Mouse (Mus musculus) frontal cortex, postnatal 36 days (tissue): Measurements from ENCODE around the gene Asxl1.

Experiments
- DNase-seq, 2 experiments: peaks; one replicate each; pipeline ENCODE4 v3.0.0; 2022; ENCODE audit warnings: low spot score in 2 of 2

The Asxl1 gene

DNA sequence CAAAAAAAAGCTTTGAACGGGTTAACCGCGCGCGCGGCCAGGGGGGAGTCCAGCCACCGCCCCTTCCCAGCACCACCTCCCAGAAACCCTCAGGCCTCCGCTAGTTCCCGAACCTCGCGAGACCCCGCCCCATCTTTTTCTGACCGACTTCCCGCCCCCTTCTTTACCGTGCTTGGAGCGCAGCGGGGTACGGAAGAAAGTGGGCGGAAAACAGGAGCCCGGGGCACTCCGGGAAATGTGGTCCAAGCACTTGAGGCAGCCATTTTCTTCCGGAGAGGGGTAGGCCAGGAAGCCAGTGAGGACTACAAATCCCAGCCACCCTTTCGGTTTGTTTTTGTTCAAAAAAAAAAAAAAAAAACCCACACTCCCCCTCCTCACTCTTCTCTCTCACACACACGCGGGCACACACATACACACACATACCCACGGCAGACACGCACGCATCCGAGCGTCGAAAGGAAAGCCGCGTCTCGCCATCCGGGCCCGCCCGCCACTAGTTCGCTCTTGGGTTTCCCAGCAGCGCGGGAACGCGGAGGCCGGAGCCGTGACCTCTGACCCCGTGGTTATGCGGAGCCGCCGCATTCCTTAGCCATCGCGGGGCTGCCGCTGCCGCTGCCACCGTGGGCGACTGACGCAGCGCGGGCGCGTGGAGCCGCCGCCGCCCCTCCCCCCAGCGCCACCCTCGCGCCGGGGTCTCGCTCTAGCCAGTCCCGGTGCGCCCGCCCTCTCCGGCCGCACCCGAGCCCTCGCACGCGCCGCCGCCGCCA lies at the start of gene Asxl1:
Gene Asxl1 (plus strand): TSS at position 376 of the 767 bp plus-strand sequence.
- peak; percentile 92 to 95 for DNase-seq

DNA sequence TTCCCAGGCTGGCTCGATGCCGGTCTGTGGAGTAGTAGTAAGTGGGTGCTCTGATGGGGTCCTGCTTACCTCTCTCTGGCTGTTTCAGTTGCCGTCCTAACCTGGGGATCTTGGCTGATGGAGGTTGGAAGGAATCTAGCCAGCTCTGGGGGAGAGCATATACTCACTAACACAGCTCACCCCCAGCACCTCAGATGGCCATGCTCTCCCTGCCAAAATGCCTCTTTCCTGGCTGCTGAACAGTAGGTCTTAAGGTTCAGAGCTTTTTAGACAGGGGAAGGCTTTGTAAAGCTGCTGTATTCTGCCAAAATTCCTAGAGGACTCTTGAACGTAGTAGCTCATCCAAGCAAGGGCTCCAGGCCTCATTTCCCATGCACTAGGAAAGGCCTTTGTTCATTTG lies 47.9 kb upstream of the Asxl1 start:
- no peak for DNase-seq

DNA sequence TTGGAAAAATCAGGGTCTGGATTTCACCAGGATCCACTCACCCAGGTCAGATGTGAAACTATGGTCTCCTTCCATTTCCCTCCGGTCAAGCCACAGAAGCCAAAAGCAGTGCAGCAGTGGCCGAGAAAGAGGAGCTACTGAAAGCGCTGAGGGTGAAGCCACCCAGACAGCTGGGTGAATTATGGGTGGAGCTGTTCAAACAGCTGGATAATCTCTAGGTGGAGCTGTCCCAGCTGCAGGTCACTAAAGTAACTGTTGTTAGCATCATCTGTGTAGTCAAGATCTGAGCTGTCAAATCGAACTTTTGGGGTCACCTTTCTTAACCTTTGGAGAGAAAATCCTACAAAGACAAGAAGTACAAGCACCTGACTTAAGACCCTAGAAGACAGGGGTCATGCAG lies 47.2 kb upstream of the Asxl1 start:
- DNase-seq: no peak

DNA sequence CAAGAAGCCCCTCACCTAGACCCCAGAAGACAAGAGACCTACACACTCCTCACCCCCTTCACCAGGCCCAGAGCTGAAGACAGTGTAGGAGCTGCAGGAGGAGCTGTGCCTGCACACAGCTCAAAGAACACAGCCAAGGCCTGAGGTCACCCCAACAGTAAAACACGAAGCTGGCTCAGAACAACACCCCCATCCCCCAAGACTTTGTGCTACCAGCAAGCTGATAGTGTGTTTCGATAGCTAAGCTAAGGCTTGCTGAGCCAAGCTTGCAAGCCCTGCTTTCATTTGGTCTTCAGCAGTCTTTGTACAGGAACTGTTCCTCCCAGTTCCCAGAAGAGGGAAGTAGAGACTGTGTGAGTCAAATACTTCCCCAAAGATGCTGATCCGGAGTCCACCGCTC lies 46.8 kb upstream of the Asxl1 start:
- DNase-seq: no peak

DNA sequence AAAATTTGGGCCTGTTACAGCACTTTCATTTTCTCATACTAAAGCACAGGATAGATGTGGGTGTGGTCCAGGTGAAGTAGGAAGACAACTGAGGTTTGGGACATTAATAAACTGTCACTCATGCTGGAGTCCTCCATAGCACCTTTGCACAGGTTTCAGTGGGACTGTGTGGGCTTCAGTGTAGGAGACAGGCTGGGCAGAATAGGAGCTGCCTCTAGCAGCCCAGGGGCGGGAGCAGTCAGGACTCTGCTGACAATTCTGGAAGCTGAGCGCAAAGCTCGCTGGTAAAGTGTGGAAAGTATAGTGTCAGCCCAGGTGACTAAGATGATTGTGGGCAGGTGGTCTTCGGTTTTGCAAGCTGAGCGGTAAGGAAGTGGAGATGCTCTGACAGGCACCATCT lies 44.5 kb upstream of the Asxl1 start:
- no peak for DNase-seq

DNA sequence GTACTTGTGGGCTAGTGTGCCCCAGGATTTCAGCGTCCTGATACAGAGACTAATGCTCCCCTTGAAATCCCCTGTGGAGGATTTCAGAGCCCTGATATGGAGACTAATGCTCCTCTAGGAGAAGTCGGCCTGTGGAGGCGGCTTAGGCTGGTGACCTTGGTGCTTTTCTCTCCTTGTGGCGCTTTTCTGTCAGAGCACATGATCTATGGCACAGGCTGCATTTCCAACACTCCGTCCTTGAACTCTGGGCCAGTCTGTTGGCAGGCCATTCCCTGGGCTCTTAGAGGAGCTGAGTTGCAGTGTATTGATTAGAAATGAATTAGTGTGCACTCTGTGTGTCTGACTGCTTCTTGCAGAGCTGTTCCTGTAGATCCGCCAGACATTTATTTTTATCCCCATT lies 40.4 kb upstream of the Asxl1 start:
- DNase-seq: no peak

DNA sequence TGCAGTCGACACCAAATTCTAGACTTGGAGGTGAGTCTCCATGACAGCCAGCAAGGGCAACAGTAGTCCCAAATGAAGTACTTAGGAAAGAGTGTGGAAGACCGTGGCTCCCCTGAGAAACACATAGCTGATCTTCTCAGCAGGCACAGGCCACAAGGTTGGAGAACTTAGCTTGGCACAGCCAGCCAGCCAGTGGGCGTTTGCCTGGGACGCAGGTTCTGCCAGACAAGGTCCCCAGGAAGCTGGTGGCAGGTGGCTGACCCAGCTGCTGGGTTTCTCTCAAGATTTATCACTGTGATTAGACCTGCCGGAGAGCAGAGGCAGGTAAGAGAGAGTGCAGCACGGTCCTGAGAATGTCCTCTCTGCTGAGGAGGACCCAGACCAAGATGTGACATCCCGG lies 37.0 kb upstream of the Asxl1 start:
- no peak for DNase-seq

DNA sequence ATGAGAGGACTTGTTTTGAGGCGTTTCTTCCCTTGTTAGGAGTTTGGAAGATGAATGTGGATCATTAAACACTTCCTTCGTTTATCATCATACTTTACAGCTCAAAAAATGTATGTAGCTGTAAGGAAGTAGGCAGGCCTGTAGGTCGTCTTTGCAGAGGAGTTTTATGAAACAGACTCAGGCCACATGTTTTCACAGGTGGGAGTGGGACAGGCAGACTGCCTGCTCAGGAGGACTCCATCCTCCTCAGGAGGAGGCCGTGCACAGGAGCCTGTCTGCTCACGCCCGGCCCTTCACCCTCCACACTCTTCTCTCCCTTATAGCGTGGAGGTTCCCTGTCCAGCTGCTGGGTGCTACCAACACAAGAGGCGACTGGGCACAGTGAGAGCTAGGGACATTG lies 36.5 kb upstream of the Asxl1 start:
- no peak for DNase-seq

DNA sequence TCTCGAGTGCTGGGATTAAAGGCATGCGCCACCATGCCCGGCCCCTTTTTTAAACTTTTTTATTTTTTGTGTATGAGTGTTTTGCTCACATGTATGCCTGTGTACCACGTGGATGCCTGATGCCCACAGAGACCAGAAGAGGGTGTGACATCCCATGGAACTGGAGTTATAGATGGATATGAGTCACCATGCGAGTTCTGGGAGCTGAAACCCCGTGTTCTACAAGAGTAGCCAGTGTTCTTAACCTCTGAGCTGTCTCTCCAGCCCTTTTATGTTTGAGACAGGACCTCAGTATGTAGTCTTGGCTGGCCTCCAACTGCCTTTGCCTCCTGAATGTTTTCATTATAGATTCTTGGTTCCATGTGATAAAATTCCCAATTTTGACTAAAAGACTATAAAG lies 35.4 kb upstream of the Asxl1 start:
- DNase-seq: no peak

DNA sequence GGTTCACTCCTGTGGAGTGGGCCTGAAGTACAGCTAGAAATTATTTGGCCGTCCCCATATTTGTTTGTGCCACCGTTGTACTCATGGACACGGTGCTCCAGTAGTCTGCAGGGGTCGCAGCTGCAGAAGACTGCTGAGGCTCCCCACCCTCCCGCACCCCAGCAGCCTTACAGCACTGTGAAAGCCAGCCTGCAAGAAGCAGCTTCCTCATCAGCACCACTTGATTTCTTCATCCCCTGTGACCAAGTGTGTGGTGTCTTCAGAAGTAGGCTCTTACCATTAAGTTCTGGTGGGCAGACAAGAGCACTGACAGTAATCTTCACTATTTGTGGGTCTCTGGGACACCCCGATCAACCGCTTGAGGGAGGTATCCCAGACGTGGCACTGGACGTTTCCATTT lies 32.7 kb upstream of the Asxl1 start:
- DNase-seq: no peak

DNA sequence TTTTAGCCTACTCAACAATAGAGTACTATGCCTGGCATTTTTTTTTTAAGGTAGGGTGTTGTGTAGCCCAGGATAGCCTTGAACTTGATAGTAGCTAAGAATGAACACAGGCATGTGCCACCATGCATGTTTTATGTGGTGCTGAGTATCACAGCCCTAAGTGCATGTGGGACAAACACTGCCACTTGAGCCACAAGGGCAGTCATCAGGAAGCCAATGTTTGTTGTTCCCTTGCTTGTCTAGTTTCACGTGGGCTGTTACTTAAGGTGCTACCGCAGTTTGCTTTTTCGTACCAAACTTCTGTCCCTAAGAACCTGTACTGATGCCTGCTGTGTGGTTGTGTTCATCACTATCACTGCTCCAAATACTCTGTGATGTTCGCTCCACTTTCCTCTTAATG lies 27.2 kb upstream of the Asxl1 start:
- DNase-seq: no peak

DNA sequence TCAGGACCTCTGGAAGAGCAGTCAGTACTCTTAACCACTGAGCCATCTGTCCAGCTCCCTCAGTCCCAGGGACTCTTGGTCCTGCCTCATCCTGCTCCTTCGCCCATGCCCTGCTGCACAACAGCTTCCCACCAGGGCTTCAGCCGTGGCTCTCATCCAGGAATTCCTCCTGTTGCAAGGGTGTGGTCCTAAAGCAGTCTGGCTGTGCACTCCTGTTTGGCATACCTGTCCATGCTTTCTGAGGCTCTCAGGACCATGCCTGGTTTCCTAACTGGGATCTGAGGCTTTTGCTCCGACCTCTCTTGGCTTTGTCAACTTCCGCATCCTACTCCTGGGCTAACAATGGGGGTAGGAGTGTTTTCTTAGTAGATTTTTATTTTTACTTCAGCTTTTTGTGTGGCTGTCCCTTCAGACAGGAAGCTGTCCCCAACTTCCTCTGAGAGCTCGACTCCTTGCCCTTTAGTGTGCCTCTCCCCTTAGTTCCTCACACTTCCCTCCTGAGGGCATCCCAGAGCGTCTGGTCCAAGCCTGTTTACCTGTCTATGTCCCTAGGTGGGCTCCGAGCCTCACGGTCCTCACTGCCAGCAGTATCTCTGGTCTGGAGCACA lies 26.5 kb upstream of the Asxl1 start:
- DNase-seq: no peak

DNA sequence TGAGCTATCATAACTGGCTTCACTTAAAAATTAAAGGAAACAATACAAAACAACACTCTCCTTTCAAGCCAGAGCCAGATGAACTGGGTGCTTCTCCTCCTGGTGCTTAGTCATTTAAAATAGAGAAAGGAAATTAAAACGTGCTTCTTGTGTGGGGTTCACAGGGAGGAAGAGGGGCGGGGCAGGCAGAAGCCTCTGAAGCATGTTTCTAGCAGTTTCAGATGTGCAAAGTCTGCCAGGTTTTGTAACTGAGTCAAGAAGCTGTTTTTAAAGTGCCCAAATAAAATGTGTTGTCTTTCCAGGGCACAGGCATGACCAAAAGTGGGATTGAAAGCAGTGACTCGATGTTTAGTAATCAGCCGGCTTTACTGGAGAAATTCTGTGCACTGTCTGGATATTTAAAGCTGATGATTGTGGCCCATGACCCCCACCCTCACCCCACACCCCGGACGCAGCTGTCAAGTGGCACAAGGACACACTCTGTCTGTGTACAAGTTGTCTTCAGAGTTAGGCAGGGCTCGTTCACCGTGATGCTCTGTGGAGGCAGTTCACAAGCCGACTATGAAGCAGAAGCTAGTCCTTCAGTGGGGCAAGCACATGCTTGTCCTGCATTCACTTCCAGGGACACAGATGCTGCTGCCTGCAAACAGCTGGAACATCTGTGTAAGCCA lies 19.8 kb upstream of the Asxl1 start:
- no peak for DNase-seq

DNA sequence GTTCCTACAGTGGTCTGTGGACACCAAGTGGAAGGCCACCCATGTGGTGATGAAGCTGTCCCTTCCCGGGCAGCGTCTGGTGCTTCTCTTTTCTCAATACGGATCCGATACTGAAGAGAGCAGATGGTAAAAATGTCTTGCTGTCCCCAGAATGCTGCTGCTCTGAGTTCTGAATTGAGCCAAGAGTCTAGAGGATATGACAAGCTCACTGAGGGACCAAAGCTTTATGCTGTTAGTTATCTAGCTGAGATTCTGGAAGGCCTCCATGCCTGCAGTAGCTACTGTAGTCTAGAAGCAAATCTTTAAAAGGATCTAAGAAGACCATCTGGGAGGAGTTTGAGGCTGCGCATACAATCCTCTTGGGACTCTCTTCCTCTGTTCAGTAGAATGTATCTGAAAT lies 13.4 kb upstream of the Asxl1 start:
- DNase-seq: no peak

DNA sequence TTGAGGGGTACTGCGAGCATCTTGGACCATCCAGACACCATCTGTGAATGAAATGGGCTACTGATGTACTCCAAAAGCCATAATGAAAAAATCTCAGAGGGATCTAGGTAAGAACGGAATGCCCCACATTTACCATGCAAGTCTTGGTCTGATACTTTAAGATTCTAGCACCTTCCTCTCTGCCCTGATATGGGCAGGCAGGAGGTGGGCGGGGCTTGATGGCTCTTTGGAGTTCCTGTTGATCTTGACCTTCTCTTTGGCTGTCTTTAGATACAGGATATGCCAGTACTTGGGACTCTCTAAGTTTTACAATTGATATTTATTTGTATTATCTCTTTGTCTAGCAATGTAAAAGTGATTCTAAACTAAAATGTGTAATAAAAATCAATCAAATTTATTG lies 12.6 kb upstream of the Asxl1 start:
- no peak for DNase-seq

DNA sequence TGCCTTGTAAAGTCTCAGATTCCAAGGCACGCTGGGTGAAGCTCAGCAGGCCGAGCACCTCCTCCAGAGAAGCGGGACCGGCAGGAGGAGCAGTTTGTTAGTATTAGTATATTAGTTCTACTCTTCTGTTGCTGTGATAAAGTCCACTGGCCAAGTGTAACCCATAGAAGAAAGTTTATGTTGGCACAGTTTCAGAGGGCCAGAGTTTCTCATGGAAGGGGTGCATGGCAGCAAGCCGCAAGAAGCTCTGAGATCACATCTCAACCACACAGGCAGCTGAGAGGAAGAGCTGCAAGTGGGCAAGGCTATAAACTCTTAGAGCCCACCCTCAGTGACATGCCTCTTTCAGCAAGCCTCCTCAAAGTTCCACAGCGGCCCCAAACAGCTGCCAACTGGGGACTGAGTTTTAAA lies 11.8 kb upstream of the Asxl1 start:
- DNase-seq: no peak

DNA sequence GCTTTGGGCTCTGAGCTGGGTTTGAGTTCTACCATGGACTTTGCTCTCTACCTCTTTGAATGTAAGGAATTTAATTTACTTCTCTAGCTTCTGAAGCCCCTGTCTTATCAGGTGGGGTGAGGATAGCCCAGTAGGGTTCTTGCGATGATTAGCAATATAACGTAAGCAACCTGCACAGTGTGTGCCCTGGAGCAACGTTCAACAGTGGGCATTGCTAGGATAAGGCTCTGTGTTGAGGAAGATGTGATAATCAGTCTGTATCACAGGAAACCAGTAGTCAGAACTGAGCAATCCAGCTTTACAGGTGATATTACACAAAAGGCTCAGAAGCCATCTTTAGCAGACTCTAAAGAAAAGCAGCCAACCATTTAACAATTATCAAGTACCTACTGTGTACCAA lies 11.3 kb upstream of the Asxl1 start:
- DNase-seq: no peak

DNA sequence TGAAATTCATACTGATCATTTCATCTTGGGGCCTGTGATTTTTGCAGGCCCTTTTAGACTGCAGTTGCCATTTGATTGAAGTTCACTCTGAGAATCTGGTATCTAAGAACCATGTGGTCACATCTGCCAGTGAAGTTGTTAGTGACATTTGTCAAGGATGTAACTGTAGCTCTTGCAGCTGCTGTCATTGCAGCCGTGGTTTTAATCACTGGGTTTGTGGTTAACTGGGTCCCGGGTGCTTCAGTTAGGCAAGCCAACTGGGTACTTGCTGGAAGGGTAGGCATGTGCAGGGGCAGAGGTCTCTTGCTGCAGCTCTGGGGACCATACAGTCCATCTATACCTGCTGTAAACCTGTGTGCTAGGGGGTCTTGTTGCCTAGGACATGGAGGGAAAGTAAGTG lies 9.5 kb upstream of the Asxl1 start:
- DNase-seq: no peak

DNA sequence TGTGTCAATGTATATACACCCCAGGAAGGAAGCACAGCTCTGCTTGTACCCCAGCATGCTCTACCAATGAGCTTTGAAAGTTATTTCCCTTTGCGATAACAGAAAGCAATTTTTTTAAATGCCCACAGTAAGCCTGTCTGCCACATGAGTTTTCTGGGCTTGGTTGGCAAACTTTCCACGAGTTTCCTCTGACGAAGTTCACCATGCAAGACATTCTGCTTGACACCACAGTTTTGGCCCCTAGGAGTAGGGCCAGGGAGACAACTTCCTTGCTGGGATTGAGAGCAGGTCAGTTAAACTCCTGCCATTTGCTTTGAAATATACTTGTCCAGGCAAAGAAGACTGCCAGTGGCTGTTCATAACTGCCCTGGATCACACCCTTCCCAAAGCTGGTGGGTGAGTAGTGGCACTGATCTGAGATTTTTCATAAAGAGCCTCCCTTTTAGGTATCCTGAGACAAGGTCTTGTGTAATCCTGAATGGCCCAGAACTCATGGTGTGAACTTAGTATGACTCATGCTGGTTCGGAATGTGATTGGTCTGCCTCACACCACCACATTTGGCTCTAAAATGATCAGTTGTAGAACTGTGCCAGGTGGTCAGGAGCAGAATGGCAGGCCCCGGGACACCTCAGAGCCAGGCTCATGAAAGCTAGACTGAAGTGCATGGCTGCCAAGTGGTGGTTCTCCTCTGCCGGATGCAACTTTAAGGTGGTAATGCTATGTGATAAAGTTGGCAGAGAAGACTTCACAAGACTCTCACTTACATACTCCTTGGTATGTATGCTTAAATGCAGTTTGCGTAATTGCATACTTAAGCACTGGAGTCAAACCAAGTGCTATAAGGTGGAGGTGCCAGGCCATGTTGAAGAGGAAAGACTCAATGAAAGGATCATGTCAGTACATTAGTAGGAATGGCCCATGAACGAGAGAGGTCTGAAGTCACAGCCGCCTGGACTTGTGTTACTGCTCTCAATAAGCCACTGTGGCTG lies 7.0 kb upstream of the Asxl1 start:
- no peak for DNase-seq

DNA sequence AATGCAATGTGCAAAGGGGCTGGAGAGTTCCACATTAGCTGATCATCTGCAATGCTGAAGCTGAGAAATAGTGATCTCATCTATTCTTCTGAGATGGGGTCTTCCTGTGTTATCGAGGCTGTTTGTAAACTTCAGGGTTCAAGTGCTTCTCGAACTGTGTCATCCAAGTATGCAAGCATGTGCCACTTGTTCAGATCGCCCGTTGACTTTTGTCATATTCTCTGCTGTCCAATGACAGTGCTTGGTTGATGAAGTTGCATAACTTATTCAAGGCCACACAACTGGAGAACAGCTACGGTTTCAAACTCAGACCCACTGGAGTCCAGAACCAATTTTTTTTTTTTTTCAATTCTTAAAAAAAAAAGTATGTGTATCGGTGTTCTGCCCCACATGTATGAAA lies 3.5 kb upstream of the Asxl1 start:
- no peak for DNase-seq

DNA sequence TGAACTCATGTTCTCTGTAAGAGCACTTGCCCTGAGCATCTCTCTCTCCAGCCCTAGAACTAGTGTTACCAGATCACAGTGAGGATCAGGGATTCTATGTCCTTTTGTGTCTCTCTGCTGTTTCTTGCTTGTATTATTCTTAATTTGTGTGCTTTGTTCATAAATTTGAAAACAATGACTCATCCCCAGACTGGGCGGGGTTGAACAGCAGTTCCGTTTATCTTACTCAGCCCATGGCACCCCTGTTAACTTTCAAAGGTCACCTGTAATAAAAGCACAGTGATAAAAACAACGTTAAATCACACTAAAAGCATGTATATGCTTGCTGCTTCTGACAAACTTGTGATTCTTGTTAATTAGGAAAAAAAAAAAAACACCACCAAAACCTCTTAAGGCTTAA lies 3.0 kb upstream of the Asxl1 start:
- DNase-seq: no peak

DNA sequence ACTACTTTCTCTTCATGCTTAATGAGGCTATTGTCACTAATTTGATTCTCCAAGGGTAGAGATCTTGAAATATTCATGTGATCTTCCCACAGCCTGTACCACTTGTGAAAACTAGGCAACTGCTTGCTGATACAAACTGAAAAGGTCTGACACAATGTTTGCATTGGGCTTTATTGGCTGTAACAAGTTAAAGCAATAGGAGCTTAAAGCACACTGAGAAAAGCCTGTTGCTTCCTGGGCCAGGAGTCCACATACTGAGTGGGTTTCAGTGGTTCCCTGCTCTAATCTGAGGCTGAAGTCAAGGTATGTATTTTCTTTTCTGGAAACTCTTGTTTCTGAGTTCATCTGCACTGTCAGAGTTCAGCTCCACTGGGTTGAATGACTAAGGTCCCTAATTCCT lies 2.4 kb upstream of the Asxl1 start:
- no peak for DNase-seq
